Mouse (Mus musculus): Measurements from ENCODE around the gene Ifrd2.

Ifrd2 gene

GRCm38 (mm10) chr9:107551890-107552355 lies 35.5 kb upstream of the Ifrd2 start:
- no peak for DNase-seq (ENCODE audit: low read depth, low spot score)

- no peak for DNase-seq (ENCODE audit: low read depth, low spot score)
Measured at GRCm38 (mm10) chr9:107552690-107553393, 34.6 kb upstream of the Ifrd2 start.

GRCm38 (mm10) chr9:107553541-107554318 lies 33.7 kb upstream of the Ifrd2 start:
- DNase-seq (ENCODE audit: low read depth, low spot score): no peak

GRCm38 (mm10) chr9:107554319-107554825 lies 33.1 kb upstream of the Ifrd2 start:
- peak; percentile 98 for DNase-seq (ENCODE audit: low read depth, low spot score)

GRCm38 (mm10) chr9:107555031-107555457 lies 32.4 kb upstream of the Ifrd2 start:
- peak; percentile 77 for DNase-seq (ENCODE audit: low read depth, low spot score)

- no peak for DNase-seq (ENCODE audit: low read depth, low spot score)
Measured at GRCm38 (mm10) chr9:107555701-107556100, 31.7 kb upstream of the Ifrd2 start.

- no peak for DNase-seq (ENCODE audit: low read depth, low spot score)
Measured at GRCm38 (mm10) chr9:107556346-107556745, 31.1 kb upstream of the Ifrd2 start.

GRCm38 (mm10) chr9:107563029-107563581 lies 24.3 kb upstream of the Ifrd2 start, which contains the start of gene Tusc2:
Gene Tusc2, plus strand, starts transcription at chr9:107563255.
- DNase-seq (ENCODE audit: low read depth, low spot score): peak; percentile 97

GRCm38 (mm10) chr9:107565556-107565955 lies 21.9 kb upstream of the Ifrd2 start:
- DNase-seq (ENCODE audit: low read depth, low spot score): peak; percentile 43

- DNase-seq (ENCODE audit: low read depth, low spot score): peak; percentile 69
Measured at GRCm38 (mm10) chr9:107566041-107566709, 21.3 kb upstream of the Ifrd2 start.

- no peak for DNase-seq (ENCODE audit: low read depth, low spot score)
Measured at GRCm38 (mm10) chr9:107566855-107567254, 20.6 kb upstream of the Ifrd2 start.

- DNase-seq (ENCODE audit: low read depth, low spot score): no peak
Measured at GRCm38 (mm10) chr9:107567702-107568319, 19.6 kb upstream of the Ifrd2 start, which contains the start of gene Hyal2. Gene Hyal2, plus strand, starts transcription at chr9:107567945.

- peak; percentile 95 for DNase-seq (ENCODE audit: low read depth, low spot score)
Measured at GRCm38 (mm10) chr9:107568331-107569261, 18.8 kb upstream of the Ifrd2 start.

- no peak for DNase-seq (ENCODE audit: low read depth, low spot score)
Measured at GRCm38 (mm10) chr9:107569270-107569669, 18.2 kb upstream of the Ifrd2 start.

- DNase-seq (ENCODE audit: low read depth, low spot score): no peak
Measured at GRCm38 (mm10) chr9:107570016-107570415, 17.4 kb upstream of the Ifrd2 start.

- no peak for DNase-seq (ENCODE audit: low read depth, low spot score)
Measured at GRCm38 (mm10) chr9:107570845-107571244, 16.6 kb upstream of the Ifrd2 start.

- no peak for DNase-seq (ENCODE audit: low read depth, low spot score)
Measured at GRCm38 (mm10) chr9:107571534-107572326, 15.7 kb upstream of the Ifrd2 start.

- no peak for DNase-seq (ENCODE audit: low read depth, low spot score)
Measured at GRCm38 (mm10) chr9:107572327-107572662, 15.1 kb upstream of the Ifrd2 start.

- DNase-seq (ENCODE audit: low read depth, low spot score): peak; percentile 83
Measured at GRCm38 (mm10) chr9:107573774-107574173, 13.7 kb upstream of the Ifrd2 start.

Measured in R1 (cell line).